Mouse (Mus musculus) embryonic fibroblast, embryonic 13.5 days (primary cell): ENCODE results near the gene Slc2a6.

Source experiments
- CTCF ChIP-seq: IDR thresholded peaks from 2 replicates; pipeline ENCODE4 v1.5.1; 2011; ENCODE audit warnings: mild to moderate bottlenecking, control low read depth, low read length, moderate library complexity, borderline replicate concordance; ENCODE audit not compliant: insufficient read depth
- POLR2A ChIP-seq: IDR thresholded peaks from 2 replicates; pipeline ENCODE4 v1.6.1; 2011; ENCODE audit warnings: low read depth, mild to moderate bottlenecking, control low read depth, low read length, moderate library complexity

DNA sequence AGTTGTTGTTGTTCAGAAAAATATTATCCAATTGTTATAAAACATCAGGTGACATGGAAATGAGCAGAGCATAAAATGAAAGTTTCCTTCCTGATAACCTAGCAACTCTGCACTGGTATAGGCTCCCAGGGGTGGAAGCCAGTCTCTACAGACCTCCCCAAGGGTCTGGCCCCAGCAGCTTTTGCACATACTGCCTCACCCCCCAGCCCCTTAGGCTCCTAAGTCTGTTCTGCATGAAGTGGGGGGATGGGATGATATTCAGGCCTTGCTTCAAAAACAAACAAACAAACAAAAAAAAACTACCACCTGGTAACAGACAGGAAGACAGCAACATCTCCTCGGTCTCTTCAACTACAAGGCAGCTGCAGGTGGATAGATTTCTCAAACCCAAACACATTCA is 47.4 kb downstream of the Slc2a6 start:
- TF ChIP-seq CTCF = no peak
- TF ChIP-seq POLR2A = no peak
